Mouse (Mus musculus) megakaryocyte progenitor cell, adult 5-6 weeks (primary cell): ENCODE measurements around the gene Gpr37l1. TPM values are rescaled to one million over a fixed set of nuclear protein-coding genes. Genes with fewer than 3 reads are reported as not detected.

Experiments
- ATAC-seq: replicated peaks from 2 replicates; pipeline ENCODE4 v1.8.0; 2016; ENCODE audit warnings: mild to moderate bottlenecking, moderate TSS enrichment, inconsistent platforms; ENCODE audit not compliant: poor library complexity
- total RNA-seq, 2 experiments: library from RNA; stranded (forward) in 1 of 2; stranded (reverse) in 1 of 2; fragments of 157-497, 149-512 nt in 1 of 2; fragments of 200-1000 nt in 1 of 2; gene quantifications; 2 replicates each; pipeline versions ENCODE4 v1.2.3 to v1.2.4; 2015 to 2017

Gpr37l1 gene
- total RNA-seq, 2 experiments from 2014 or later: not detected

DNA sequence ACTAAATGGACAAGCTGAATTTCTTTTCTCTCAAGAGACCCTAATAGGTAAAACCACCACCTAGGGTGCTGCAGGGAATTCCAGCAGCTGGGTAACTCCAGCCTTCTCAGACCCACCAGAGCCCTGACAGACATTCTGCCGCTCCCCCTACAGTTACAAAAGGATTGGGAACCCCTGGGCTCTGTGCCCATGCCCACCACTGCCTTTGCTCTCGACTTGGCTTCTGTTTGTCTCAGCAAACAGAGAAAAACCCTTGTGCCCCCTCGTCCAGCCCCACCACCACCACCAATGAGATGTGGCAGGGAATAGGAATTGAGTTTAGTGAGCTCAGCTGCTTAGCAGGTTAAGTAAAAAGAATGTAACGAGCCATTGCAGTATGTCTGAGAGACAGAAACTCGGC is 18.5 kb downstream of the Gpr37l1 start:
- no peak for ATAC-seq

DNA sequence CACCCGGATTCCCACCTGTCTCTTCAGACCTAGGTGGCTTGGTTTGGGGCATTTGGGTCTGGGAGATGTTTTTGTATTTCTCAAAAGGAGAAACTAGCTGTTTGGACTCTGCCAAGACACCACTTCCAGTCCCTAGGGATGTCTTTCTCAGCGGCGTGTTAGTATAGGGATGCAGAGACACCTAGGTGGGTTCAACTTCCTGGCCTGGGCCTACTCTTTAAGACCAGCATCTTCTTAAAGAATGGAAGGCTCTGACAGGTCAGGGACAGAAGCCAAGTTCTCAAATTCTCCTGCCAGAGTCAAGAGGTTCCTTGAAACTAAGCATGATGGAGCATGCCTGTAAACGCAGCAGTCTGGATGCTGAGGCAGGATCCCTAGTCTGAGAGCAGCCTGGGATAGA is 19.0 kb downstream of the Gpr37l1 start:
- ATAC-seq: no peak

DNA sequence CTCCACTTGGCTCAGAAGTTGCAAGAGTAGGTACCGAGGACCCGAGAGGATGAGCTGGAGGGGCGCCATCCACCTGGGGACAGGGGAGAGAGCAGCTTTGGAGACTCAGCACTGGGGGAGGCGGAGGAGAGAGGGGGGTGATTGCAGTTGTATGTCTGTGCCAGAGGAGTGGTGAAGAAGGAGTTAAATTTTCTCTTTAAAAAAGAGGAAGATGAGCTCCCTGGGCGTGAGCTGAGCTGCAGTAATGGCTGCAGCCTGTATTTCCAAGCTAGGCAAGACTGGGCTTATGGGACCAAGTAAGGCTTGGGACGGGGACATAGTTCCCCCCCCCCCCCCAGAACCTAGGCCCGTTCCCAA is 19.8 kb downstream of the Gpr37l1 start:
- ATAC-seq: peak; percentile 71

GRCm38 (mm10) chr1:135146946-135147701 is 20.4 kb downstream of the Gpr37l1 start:
- peak; percentile 67 for ATAC-seq

DNA sequence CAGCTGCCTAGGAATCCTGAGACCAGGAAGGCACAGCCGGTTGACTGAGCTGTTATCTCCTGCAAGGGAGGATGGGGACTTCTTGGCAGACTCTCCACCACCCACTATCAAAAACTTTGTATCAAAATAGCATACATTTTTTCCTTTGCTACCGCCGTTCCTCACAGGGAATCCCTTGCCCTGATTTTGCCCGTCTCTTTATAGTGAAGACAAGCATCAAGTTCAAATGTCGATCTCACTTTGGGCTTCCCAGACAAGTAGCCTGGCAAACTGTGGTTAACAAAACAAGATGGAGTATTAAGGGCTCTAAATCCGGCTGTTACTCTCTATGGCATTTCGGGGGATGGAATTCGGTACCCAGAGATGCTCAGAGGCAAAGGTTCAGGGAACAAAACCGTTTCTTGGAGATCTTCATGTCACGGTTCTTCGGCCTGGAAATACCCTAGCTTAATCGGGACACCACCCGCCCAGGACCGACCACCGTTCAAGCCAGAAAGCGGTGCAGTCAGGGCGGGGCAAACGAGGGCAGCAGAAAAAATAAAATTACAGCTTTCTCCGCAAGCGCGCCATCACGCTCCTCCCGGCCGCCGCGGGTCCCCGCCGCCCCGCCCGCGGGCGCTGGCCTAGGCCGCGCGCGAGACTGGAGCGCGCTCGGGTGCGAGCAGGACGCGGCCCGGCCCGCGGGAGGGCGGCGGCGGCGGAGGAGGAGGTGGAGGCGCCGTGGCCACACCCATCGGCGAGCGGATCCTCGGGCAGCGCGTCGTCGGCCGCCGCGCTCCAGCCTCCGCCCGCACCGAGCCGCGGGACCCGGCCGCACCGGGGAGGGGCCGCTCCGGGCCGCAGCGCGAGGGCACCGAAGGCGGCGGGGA is 21.2 kb downstream of the Gpr37l1 start, which contains the start of gene Arl8a:
Arl8a (plus strand) TSS at position 748 of the 869 bp plus-strand sequence.
- ATAC-seq: peak; percentile 67

- no peak for ATAC-seq
These were observed 23.5 kb downstream of the Gpr37l1 start for GRCm38 (mm10) chr1:135143940-135144339.

- no peak for ATAC-seq
These were observed 25.0 kb downstream of the Gpr37l1 start for GRCm38 (mm10) chr1:135142452-135142851.

DNA sequence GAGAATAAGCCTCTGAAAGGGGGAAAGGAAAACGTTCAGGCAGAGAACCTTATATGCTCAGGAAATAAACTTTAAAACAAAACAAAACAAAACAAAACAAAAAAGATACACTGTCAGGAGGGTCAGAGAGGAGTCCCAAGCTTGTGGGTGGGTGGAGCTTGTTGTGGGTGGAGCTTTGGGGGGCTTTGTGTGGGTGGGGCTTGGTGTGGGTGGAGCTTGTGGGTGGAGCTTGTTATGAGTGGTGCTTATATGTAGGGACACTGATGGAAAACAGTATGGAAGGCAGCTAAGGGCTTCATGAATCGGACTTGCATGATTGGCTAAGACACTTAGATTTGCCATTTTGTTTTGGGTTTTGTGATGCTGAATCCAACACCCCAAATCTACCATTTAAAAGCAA is 27.6 kb downstream of the Gpr37l1 start:
- ATAC-seq: peak; percentile 70

- ATAC-seq: peak; percentile 31
These were observed 31.0 kb downstream of the Gpr37l1 start for GRCm38 (mm10) chr1:135136500-135136899.

DNA sequence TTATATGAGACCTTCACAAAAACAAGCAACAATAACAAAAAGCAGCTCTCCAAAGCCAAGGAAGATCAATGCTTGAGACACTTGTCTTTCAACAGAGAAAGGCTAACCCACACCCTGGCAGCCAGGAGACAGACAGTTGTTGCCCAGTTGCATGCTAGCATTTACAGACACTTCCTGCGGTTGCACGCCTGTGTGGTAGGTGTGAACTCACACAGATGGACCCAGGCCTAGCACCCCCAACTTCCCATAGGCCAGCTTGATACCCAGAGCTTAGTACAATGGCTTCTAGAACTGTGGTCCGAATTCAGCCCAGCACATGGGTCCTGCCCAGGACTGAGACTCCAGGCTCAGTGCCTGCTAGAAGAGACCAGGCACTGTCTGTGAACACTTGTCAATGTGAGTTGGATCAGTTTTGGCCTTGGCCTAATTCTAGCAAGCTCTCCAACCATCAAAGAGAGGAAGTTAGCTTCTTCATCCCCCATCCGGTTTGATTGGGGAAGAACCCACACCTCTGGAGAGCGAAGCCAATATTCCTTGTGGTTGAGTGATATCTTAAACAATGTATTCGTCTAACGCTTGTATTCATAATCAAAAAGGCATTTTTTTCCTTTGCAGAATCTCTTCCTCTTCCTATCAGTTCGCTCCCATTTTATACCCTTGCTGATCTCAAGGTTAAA is 32.2 kb downstream of the Gpr37l1 start:
- ATAC-seq: no peak

DNA sequence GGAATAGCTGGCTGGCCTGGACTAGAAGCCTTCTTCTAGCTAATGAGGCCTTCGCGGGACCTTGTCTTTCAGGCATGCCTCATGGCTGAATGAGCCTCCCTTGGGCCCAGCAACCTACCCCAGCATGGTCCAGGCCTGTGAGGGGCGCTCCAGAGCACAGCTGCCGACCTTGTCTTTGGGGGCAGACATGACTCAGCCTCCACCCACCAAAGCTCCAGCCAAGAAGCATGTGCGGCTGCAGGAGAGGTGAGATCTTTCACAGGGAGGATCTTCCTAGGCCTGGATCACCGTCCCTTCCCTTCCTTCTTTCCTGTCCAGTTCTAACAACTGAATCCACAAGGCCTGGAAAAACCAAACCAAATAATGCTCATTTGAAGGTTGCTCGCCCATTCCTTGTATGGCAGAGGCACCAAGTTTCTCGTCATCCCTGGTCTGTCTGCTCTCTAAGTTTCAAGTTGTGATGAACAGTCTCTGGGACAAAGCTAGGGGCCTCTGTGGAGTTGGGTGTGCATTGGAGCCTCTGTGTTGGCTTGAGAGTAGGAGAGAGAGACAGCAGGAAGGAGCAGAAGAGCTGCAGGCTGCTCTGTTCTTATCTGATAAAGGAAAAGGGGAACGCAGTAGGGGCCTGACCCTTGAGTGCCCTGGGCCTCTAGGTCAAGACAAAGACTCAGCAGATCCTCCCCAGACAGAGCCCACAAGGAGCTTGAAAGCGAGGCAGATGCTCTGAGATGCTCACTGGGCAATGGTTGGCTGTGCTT is 33.6 kb downstream of the Gpr37l1 start:
- ATAC-seq: peak; percentile 30

DNA sequence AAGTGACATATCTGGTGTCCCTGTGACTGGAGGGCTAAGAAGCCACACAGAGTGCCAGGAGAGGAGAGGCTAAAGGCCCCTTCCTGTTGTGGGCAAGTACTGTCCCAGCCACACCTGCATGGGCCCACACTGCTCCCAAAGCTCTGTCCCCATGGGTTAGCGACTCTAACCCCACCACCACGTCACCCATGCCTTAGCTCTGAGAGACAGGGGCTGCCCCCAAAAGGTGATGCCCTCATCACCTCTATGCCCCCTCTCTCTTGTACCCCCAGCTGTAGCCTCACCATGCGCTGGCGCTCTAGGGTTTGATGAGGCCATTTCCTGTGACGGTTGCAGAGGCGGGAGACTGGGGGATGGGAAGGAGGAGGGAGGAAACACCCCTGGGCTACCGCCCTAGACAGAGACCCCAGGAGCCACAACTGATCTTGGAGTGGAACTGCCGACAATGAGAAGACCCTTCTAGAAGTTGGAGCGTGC is 34.5 kb downstream of the Gpr37l1 start:
- peak; percentile 40 for ATAC-seq

DNA sequence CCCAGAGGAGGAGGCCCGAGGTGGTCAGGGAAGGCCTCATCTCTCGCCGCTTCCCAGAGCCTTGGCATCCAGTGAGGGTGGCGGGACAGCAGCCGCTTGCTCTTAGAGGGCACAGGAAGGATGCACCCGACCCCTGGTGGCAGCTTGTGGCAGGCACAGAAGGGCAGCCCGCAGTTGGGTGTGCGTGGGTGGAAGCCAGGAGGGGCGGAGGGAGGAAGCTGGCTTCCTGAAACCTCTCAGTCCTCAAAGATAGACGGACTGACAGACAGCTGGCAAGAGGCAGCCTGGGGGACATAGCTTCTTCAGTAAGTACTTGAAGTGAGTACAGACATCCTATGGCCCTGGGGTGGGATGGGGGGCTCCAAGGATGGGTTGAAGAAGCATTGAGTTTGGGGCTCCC is 35.0 kb downstream of the Gpr37l1 start, which contains the start of gene Ptpn7:
Ptpn7 (plus strand) TSS at position 228 of the 400 bp plus-strand sequence.
- ATAC-seq: peak; percentile 71

- ATAC-seq: no peak
These were observed 35.9 kb downstream of the Gpr37l1 start for GRCm38 (mm10) chr1:135131560-135131959.

GRCm38 (mm10) chr1:135131034-135131433 is 36.4 kb downstream of the Gpr37l1 start:
- ATAC-seq: peak; percentile 51

- no peak for ATAC-seq
These were observed 37.0 kb downstream of the Gpr37l1 start for GRCm38 (mm10) chr1:135130376-135131018.

- ATAC-seq: no peak
These were observed 37.8 kb downstream of the Gpr37l1 start for GRCm38 (mm10) chr1:135129543-135130183.

- ATAC-seq: no peak
These were observed 38.5 kb downstream of the Gpr37l1 start for GRCm38 (mm10) chr1:135128986-135129385.

GRCm38 (mm10) chr1:135128011-135128441 is 39.5 kb downstream of the Gpr37l1 start:
- no peak for ATAC-seq
